Mouse (Mus musculus) yolk sac, embryonic 10.5 days (tissue): ENCODE results near the gene Haus4.

Experiments
- DNase-seq: peaks from one replicate; pipeline ENCODE4 v3.0.0-alpha.2; 2017; ENCODE audit warnings: low spot score

Haus4 gene

GRCm38 (mm10) chr14:54572790-54573736 is 18.6 kb upstream of the Haus4 start:
- DNase-seq = peak; percentile 89

DNA sequence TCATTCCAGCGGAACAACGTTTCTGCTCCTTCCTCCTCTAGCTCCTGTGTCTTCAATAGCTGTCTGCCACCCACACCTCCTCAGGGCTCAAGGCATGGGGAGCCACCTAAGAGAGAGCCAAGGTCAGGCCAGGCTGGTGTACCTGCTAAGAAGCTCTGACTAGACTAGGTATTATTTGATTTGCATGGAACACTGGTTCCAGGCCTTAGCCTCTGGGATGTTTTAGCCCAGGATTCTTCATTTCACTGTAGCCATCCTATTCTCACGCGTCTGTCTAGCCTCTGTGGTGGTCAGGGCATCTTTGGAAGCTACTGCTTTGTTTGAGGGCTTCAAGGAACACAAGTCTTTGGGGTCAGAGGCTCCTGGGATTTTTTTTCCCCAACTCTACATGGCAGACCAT is 17.7 kb upstream of the Haus4 start:
- DNase-seq = no peak

- DNase-seq = peak; percentile 36
Measured at GRCm38 (mm10) chr14:54569451-54570392, 15.3 kb upstream of the Haus4 start.

- DNase-seq = peak; percentile 70
Measured at GRCm38 (mm10) chr14:54568694-54569414, 14.4 kb upstream of the Haus4 start.

GRCm38 (mm10) chr14:54560527-54561242 is 6.3 kb upstream of the Haus4 start:
- no peak for DNase-seq

DNA sequence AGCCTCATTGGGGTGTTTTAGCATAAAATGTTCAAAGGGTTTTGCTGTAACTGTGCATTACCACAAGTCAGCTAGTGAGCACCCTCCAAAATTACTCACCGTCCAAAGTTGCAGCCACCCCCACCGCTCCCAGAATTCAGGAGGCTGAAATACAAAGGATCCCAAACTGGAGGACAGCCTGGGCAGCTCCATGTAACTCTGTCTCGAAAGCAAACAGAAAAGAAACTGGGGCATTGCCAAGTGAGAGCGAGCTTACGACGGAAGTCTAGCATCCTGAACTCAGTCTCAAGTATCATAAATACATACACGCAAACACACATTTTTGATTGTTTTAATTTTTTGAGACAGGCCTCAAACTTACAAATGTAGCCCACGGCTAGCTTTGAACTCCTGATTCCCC is 2.9 kb upstream of the Haus4 start:
- DNase-seq = no peak

DNA sequence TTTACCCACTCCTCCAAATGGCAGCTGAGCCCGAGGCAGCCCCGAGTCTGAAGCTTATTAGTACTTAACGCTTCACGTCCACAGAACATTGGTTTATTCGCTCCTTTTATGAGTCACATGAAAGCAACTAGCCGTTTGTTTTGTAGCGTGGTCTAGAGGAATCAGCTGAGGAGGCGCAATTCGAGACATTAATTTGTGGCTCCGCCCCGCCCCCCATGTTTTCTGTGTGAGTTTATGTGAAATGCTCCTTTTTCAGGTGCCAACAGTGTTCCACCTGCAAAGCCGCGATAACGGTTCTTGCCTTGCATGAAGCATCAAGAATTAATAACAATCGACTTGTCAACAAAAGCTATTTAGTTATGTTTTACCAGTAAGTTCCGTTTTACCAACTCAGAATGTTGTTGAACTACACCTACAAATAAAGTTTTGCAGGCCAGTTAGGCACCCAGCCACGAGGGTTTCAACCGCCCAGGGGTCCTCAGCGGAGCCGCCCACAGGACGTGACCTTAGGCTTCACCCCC is 902 bp downstream of the Haus4 start:
- DNase-seq = no peak

- no peak for DNase-seq
Measured at GRCm38 (mm10) chr14:54544703-54545102, 9.7 kb downstream of the Haus4 start.

DNA sequence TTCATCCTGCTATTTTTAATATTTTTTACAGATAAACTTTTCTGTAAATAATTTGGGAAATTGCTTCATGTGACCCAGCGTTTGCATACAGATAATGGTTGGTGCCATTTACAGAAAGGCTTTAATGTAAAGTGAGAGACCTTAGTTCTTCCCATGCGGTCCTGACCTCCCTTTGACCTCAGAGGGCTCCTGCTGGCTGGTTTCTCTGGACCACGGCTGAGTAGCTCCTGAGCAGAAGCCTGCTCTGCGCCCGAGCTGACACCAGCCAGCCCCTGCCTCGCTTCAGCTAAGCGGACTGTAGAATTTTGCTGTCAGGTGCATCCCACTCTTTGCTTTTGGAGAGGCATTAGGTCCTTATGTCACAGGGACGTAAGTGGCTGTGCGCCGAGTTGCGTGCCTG is 13.6 kb downstream of the Haus4 start:
- no peak for DNase-seq

- no peak for DNase-seq
Measured at GRCm38 (mm10) chr14:54538580-54538979, 15.8 kb downstream of the Haus4 start.

GRCm38 (mm10) chr14:54528446-54529111 is 25.8 kb downstream of the Haus4 start:
- DNase-seq = peak; percentile 79

DNA sequence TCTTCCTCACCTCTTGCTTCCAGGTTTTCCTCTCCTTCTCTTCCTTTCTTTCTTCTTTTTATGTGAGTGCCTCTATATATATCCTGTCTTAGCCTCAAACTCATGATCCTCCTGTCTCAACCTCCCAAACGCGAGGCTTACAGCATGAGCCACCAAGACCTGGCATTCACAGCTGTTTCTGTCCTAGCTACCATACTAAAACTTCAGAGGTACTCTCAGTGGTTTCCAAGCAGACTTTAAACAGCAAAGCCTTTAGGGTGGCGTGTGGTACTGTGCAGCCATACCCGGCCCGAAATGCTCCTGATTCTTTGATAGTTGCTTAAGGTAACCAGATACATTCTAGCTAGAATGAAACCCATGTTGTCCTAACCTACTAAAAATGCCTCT is 26.4 kb downstream of the Haus4 start:
- no peak for DNase-seq

DNA sequence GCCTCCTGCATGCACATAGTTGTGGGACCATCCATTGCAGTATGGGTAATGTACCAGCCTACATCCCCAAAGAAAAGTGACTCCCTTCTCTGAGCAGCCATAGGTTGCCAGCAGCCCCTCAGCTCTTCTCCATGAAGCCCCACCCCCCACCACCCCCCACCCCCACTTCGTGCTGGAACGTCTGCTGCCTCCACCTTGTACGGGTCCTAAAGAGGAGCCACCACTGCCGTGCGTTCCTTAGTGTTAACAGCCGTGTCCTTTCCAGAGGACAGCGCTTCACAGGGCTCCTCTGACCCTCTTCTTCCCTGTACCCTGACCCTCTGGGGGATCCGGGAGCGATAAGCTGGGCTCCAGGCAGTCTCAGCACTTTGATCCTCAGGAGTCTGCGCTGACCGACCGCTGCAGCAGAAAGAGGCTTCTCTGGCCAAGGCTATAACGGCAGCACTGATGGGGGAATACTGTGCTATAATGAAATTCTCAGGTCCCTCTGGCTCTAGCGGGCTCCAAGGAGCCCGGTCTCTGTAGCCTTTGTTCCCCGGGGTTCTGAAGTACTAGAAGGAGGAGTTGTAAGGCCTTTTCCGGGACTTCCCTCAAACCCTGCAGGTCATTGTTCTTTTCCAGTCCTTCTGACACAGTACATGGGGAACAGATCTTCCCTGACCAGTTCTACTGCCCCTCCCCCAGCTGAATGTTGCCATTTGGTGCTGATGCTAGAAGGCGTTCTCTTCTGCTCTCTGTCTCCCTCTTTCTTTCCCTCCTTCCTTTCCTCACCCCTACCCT is 27.0 kb downstream of the Haus4 start:
- DNase-seq = peak; percentile 35

DNA sequence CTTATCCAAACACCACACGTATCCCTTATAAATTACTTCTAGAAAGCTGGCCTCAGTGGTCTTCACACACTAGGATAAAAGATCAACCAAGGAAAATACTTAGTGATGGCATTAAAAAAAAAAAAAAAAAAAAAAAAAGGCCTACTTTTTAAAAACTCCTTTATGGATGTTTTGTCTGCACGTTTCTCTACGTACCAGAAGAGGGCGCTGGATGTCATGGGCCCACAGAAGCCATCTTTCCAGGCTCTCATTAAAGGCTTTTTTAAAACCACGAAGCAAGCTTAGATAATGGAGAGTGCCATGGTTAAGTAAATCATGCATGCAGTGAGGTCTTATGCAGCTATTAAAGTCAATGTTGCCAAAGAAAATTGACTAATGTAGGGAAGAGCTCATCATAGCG is 30.8 kb downstream of the Haus4 start:
- DNase-seq = no peak

GRCm38 (mm10) chr14:54516710-54517310 is 37.6 kb downstream of the Haus4 start:
- DNase-seq = no peak

DNA sequence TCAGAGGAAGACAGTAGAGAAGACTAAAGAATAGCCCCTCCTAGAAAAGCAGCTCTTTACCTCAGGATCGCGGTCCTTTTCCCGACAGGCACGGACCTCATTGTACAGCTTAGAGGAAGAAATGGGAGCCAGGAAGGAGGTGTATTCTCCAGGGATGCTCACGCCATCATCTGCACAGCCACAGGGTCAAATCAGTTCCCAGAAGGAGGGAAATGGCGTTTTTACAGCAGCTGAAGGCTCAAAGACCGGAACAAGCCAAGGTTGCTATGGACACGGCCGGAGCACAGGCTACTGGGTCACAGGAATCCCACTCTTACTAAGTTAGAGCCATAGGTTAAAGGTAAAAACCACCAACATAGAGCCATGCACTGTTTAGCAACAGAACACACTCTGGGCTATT is 44.6 kb downstream of the Haus4 start:
- DNase-seq = no peak

DNA sequence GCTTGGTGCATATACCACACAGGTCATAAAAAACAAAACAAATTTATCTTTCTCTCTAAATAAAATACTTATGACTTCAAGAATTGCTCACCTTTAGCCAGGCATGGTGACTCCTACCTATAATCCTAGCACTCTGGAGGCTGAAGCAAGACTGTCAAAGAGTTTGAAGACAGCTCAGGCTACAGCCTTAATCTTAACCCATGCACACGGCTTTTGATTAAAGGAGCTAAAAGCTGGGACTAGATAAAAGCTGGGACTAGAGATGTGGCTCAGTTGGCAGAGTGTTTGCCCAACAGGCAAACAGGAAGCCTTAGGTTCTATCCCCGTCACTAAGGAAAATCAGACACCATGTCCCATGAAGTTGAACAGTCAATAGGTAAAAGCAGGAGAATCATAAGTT is 51.3 kb downstream of the Haus4 start:
- no peak for DNase-seq

DNA sequence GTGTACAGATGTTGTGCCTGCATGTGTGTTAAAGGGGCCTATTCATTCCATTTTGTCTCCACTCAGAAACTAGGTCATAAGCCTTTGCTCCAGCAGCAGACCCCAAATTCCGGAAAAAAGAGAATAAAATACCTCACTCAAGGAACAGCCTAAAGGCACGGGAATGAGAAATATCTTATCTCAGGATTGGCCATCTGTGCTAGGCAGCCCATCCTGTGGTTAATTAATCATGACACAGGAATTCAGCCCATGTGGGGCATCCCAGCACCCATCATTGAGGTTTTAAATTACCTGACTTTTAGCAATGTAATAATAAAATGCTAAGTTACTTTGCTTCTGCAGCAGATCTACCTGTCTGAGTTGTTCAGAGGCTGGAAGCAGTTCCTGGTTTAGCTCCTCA is 53.1 kb downstream of the Haus4 start:
- no peak for DNase-seq

- no peak for DNase-seq
Measured at GRCm38 (mm10) chr14:54499330-54499729, 55.1 kb downstream of the Haus4 start.
